8 mouse cellular contexts compared by ENCODE assay signal in genomic region chr4:31823574-31824348, GRCm38 (mm10).
DNase-seq lines count a peak whose midpoint lies in the region; ATAC-seq and TF ChIP-seq lines count a peak whose summit lies in the region.

No protein-coding gene starts in this region.

- no peaks in the 10 kb centered on the region for H3K36me3 ChIP-seq in heart, adult 2 months (ENCODE audit: control insufficient read depth, insufficient read depth, low read length)
- no peaks in the 10 kb centered on the region for H3K36me3 ChIP-seq in limb, embryonic 12.5 days
- no peaks in the 10 kb centered on the region for H3K36me3 ChIP-seq in neural tube, embryonic 11.5 days (ENCODE audit: control insufficient read depth, insufficient read depth, low read length)

- H3K4me2 ChIP-seq in limb, embryonic 12.5 days, result peak overlapping the region; percentile 73
- peak overlapping the region; percentile 10 for H3K4me2 ChIP-seq in neural tube, embryonic 11.5 days (ENCODE audit: low read depth)

- TF ChIP-seq EP300 in heart, adult 2 months (IDR thresholded peaks at IDR 0.05; ENCODE audit: insufficient read depth, low read depth, low read length), result no peak

- no peak overlapping the region for H3K9ac ChIP-seq in heart, adult 2 months (ENCODE audit: low read depth, low read length)
- peak overlapping the region; percentile 52 for H3K9ac ChIP-seq in limb, embryonic 12.5 days (replicated peaks)
- H3K9ac ChIP-seq in neural tube, embryonic 11.5 days (ENCODE audit: low read length), result no peak overlapping the region

- no peaks in the 10 kb centered on the region for H3K27me3 ChIP-seq in heart, adult 2 months (ENCODE audit: control insufficient read depth, insufficient read depth, low read length)
- no peaks in the 10 kb centered on the region for H3K27me3 ChIP-seq in limb, embryonic 12.5 days
- no peaks in the 10 kb centered on the region for H3K27me3 ChIP-seq in neural tube, embryonic 11.5 days (ENCODE audit: control insufficient read depth, insufficient read depth, low read length)

- no peaks in the 10 kb centered on the region for H3K9me3 ChIP-seq in limb, embryonic 12.5 days
- H3K9me3 ChIP-seq in neural tube, embryonic 11.5 days (ENCODE audit: control insufficient read depth, low read length), result no peaks in the 10 kb centered on the region

- DNase-seq in heart, adult 2 months, result peak in 1 of 2 experiments; percentile 19
- DNase-seq in heart, adult 11 months, result no peak
- no peak for DNase-seq in neural tube, embryonic 11.5 days (ENCODE audit: low spot score)
- no peak for DNase-seq in c-Kit-positive CD71-positive TER-119-positive erythroid progenitor cells, embryonic 14.5 days (ENCODE audit: low spot score)
- no peak for DNase-seq in urinary bladder, postnatal 10 days (ENCODE audit: low spot score)

- TF ChIP-seq POLR2A in heart, adult 2 months (IDR thresholded peaks at IDR 0.05; ENCODE audit: insufficient read depth, low read depth, low read length), result no peak

- no peaks in the 10 kb centered on the region for H3K4me1 ChIP-seq in heart, adult 2 months (ENCODE audit: control insufficient read depth, insufficient read depth, low read length)
- peaks cover 38% of the 10 kb centered on the region for H3K4me1 ChIP-seq in limb, embryonic 12.5 days (replicated peaks)
- H3K4me1 ChIP-seq in neural tube, embryonic 11.5 days (ENCODE audit: control insufficient read depth, insufficient read depth, low read length), result no peaks in the 10 kb centered on the region

- no peak for TF ChIP-seq CTCF in heart, adult 2 months (IDR thresholded peaks at IDR 0.05)

- peak; percentile 74 for ATAC-seq in activated CD4-positive, CD25-positive, alpha-beta regulatory T cell, adult 4 months
- ATAC-seq in hematopoietic stem cell, adult 5-6 weeks (replicated peaks in 1 of 2; ENCODE audit: insufficient read depth in 1 of 2, low FRiP score in 2 of 2, low TSS enrichment in 1 of 2, low read depth in 1 of 2, poor library complexity in 2 of 2, severe bottlenecking in 2 of 2), result peak; percentile 74 to 83
- peak; percentile 89; the same call in 1 of the 2 replicates for ATAC-seq in limb, embryonic 12.5 days (ENCODE audit: insufficient number of reproducible peaks, insufficient read depth, low FRiP score, low TSS enrichment, low read depth)
- no peak for ATAC-seq in neural tube, embryonic 11.5 days (ENCODE audit: insufficient read depth, low FRiP score, low TSS enrichment)

- intact Hi-C loops in heart, adult 2 months (cut with DNase I), result no loop called here

- no peaks in the 10 kb centered on the region for H3K79me2 ChIP-seq in heart, adult 2 months (replicated peaks; ENCODE audit: control insufficient read depth, insufficient read depth, low read length)

- WGBS in heart, adult 2 months, result 51% methylated on average over 19 of the region's 19 CpGs
- WGBS in limb, embryonic 12.5 days, result 8% methylated on average over 19 of the region's 19 CpGs
- 48% methylated on average over 19 of the region's 19 CpGs for WGBS in neural tube, embryonic 11.5 days

- H3K4me3 ChIP-seq in heart, adult 2 months, result peak overlapping the region; percentile 27
- peak overlapping the region; percentile 38 for H3K4me3 ChIP-seq in limb, embryonic 12.5 days (replicated peaks)
- H3K4me3 ChIP-seq in neural tube, embryonic 11.5 days (ENCODE audit: low read depth, low read length), result no peak overlapping the region

- no peak overlapping the region for H3K27ac ChIP-seq in heart, adult 2 months
- peak overlapping the region; percentile 86 for H3K27ac ChIP-seq in limb, embryonic 12.5 days
- H3K27ac ChIP-seq in neural tube, embryonic 11.5 days (ENCODE audit: low read depth, low read length), result no peak overlapping the region
